Mouse (Mus musculus) cerebellum, adult 8-10 months (tissue): ENCODE results near the gene Pfkfb3.

ENCODE experiments used
- DNase-seq: peaks from one replicate; pipeline ENCODE4 v3.0.0; 2022

The Pfkfb3 gene

GRCm38 (mm10) chr2:11553471-11554400 lies at the start of gene Pfkfb3:
Pfkfb3 (minus strand) TSS chr2:11554077.
- peak; percentile 49 for DNase-seq

- DNase-seq = peak; percentile 95
Observed at GRCm38 (mm10) chr2:11602506-11603489, 48.9 kb upstream of the Pfkfb3 start.

GRCm38 (mm10) chr2:11601795-11602194 lies 47.9 kb upstream of the Pfkfb3 start:
- DNase-seq = no peak

GRCm38 (mm10) chr2:11597906-11598305 lies 44.0 kb upstream of the Pfkfb3 start:
- DNase-seq = no peak

- DNase-seq = no peak
Observed at GRCm38 (mm10) chr2:11596690-11597089, 42.8 kb upstream of the Pfkfb3 start.

- DNase-seq = no peak
Observed at GRCm38 (mm10) chr2:11587996-11588395, 34.1 kb upstream of the Pfkfb3 start.

GRCm38 (mm10) chr2:11579399-11579798 lies 25.5 kb upstream of the Pfkfb3 start:
- DNase-seq = no peak

GRCm38 (mm10) chr2:11578187-11578586 lies 24.3 kb upstream of the Pfkfb3 start:
- DNase-seq = no peak

GRCm38 (mm10) chr2:11573684-11574083 lies 19.8 kb upstream of the Pfkfb3 start:
- no peak for DNase-seq

GRCm38 (mm10) chr2:11571004-11571535 lies 17.2 kb upstream of the Pfkfb3 start:
- no peak for DNase-seq

- no peak for DNase-seq
Observed at GRCm38 (mm10) chr2:11568471-11568870, 14.6 kb upstream of the Pfkfb3 start.

GRCm38 (mm10) chr2:11567781-11568362 lies 14.0 kb upstream of the Pfkfb3 start:
- no peak for DNase-seq

- no peak for DNase-seq
Observed at GRCm38 (mm10) chr2:11566898-11567297, 13.0 kb upstream of the Pfkfb3 start.

GRCm38 (mm10) chr2:11566241-11566640 lies 12.4 kb upstream of the Pfkfb3 start:
- no peak for DNase-seq

- DNase-seq = no peak
Observed at GRCm38 (mm10) chr2:11564768-11565167, 10.9 kb upstream of the Pfkfb3 start.

GRCm38 (mm10) chr2:11563256-11563655 lies 9.4 kb upstream of the Pfkfb3 start:
- DNase-seq = no peak

GRCm38 (mm10) chr2:11558654-11559053 lies 4.8 kb upstream of the Pfkfb3 start:
- no peak for DNase-seq

GRCm38 (mm10) chr2:11557244-11557643 lies 3.4 kb upstream of the Pfkfb3 start:
- DNase-seq = no peak

- DNase-seq = no peak
Observed at GRCm38 (mm10) chr2:11555316-11555715, 1.4 kb upstream of the Pfkfb3 start.

GRCm38 (mm10) chr2:11552966-11553451 lies 868 bp downstream of the Pfkfb3 start:
- no peak for DNase-seq

- DNase-seq = no peak
Observed at GRCm38 (mm10) chr2:11552297-11552821, 1.5 kb downstream of the Pfkfb3 start.

GRCm38 (mm10) chr2:11551726-11552125 lies 2.2 kb downstream of the Pfkfb3 start:
- no peak for DNase-seq
